Mouse (Mus musculus) CD4-positive naive resting alpha-beta T cell, adult 57 days (primary cell): Measurements from ENCODE around the gene Hao2. TPM values are rescaled to one million over a fixed set of nuclear protein-coding genes. Genes with fewer than 3 reads are reported as not detected.

Experiments used
- total RNA-seq: library from RNA; stranded (reverse); gene quantifications from one replicate; pipeline ENCODE4 v1.2.4, GENCODE M21; 2023

The Hao2 gene
- not detected for total RNA-seq

DNA sequence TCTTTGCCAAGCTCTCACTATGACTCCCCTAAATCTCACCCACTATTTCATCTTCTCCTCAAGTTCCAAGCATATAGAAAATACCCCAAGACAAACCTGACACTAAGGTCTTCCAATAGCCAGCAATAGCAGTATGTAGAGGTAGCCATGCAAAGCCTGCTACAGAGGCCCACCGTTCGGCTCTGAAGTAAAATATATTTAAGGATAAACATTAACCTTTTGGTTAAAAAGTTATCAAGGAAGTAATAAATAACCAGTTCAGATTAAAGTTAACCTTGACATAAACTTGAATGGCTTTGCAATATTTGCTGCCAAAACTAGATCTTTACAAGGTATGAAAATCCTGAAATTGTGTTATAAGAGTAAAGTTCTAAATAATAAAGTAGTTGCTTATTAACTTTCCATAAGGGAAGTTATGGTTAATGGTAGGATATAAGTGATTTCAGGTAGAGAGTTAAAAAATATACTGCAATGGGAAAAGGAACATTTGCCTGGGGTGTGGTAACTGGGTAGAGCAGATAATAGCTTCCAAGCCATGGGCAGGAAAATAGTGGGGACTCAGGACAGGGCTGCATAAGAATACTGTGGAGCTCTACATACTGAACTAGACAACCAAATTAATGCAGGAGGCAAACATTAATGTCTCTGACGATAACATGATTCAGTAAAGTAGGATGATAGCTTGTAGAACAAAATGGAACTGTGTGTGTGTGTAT lies at the start of gene Hao2:
TSS of gene Hao2 (minus strand) at position 183 of the 716 bp plus-strand sequence.

DNA sequence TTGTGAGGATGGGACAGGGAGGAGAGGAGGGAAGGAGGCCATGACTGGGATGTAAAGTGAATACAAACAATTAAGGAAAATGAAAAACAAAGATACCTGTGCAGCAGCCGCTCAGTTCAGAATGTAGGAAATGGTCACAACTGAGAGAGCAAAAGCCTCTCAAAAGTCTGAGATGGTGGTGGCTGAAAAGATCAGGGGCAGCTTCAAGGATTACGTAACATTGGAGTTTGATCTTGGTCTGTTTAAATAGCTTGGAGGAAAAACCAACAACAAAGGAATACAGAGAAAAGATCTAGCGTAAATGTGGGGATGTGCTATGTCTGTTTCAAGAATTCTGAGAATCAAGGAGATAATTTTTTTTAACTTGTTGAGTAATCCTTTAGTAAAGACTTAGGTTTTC lies 33.5 kb downstream of the Hao2 start, which contains the start of gene Hsd3b1:
TSS of gene Hsd3b1 (minus strand) at position 219 of the 400 bp plus-strand sequence.

Other genes with a start within 250 kb of the Hao2 start
- gene Hsd3b2, start 168.7 kb downstream of the Hao2 start, total RNA-seq = not detected
- not detected for gene Hsd3b3, start 130.1 kb downstream of the Hao2 start, total RNA-seq
- gene Hsd3b6, start 78.8 kb downstream of the Hao2 start, total RNA-seq = not detected
- not detected for gene Hsd3b1, start 33.4 kb downstream of the Hao2 start, total RNA-seq
- gene Wars2, start 247.8 kb upstream of the Hao2 start, total RNA-seq = 12.1 TPM